Mouse (Mus musculus): ENCODE data around the gene Kcnip4. TPM values are rescaled to one million over a fixed set of nuclear protein-coding genes. Genes with fewer than 3 reads are reported as not detected.

Kcnip4 gene
- total RNA-seq, 2 experiments from 2014 or later = 2.0 to 2.6 TPM

GRCm38 (mm10) chr5:49368636-49369423, 155.9 kb downstream of the Kcnip4 start:
- peak in 1 of 2 experiments; percentile 6 for DNase-seq (ENCODE audit: low spot score in 2 of 2)

DNA sequence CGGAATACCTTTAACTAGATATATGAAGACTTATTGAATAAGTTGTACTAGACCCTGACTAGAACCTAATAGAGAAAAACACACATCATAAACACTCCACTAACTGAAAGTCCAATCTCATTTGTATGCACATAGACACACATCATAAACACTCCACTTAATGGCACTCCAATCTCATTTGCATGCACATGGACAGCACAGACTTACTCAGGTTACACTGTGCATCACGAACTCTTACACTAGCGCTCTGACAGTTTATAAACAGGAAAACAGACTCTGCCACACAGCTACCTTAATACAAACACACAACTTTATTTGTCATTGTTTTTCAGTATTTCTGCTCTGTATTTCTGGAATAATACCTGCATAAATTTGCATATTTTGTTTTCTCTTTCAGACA, 168.3 kb downstream of the Kcnip4 start:
- DNase-seq (ENCODE audit: low spot score in 2 of 2) = no peak

DNA sequence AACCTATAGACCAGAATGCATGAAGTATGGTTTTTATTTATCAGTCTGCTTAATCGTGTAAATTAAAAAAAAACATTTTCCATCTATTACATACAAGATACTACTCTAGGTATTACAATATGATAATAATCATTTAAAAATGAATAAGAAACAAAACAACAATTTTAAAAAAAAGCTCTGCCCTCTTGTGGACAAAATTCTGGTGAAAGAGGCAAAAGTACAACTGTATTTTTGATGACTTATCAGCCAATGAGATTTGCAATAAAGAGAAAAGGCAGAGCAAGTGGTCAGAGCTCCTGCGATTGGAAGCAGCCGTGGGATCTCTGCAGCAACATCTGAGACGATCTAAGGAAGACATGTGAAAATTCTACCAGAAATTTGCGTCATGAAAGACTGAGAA, 172.6 kb downstream of the Kcnip4 start:
- DNase-seq (ENCODE audit: low spot score in 2 of 2) = no peak

- peak in 1 of 2 experiments; percentile 15 for DNase-seq (ENCODE audit: low spot score in 2 of 2)
Measured at GRCm38 (mm10) chr5:49350126-49350909, 174.4 kb downstream of the Kcnip4 start.

DNA sequence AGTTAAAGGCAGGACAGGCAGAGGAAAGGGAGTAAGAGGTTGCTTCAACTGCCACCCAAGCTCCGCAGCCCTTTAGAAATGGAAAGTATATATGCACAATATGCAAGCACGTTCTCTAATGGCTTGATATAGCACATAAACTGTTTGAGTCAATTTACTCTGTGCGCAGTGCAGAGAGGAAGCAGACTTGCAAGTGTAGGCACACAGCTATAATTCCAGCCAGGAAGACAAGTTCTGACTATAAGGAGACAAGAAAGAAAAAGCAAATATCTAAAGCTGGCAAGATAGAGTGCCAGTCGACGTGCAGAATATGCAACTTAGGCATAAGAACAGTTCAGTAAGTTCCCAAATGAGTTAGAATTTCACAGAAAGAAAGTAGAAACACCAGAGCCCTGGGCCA, 175.2 kb downstream of the Kcnip4 start:
- DNase-seq (ENCODE audit: low spot score in 2 of 2) = no peak

GRCm38 (mm10) chr5:49348511-49348910, 176.2 kb downstream of the Kcnip4 start:
- DNase-seq (ENCODE audit: low spot score in 2 of 2) = no peak

- no peak for DNase-seq (ENCODE audit: low spot score in 2 of 2)
Measured at GRCm38 (mm10) chr5:49344606-49345005, 180.1 kb downstream of the Kcnip4 start.

DNA sequence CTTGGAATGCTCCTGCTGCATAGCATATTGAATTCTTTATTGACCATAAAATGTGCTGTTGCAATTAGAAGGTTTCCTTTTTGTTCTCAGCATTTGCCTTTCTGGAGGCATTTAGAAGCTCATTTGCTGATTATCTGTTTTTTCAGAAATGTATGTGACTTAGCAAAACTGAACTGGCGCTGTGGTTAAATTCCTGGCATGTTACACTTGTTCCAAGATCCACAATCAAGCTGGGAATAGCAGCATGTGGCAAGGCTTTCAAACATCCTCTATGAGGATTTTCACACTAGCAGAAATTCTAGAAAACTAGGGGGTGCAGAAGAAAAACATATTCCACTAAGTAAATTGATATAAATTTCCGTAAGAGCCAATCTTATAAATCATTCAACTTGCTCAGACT, 187.5 kb downstream of the Kcnip4 start:
- DNase-seq (ENCODE audit: low spot score in 2 of 2) = no peak

- no peak for DNase-seq (ENCODE audit: low spot score in 2 of 2)
Measured at GRCm38 (mm10) chr5:49333063-49333462, 191.6 kb downstream of the Kcnip4 start.

- no peak for DNase-seq (ENCODE audit: low spot score in 2 of 2)
Measured at GRCm38 (mm10) chr5:49329023-49329422, 195.7 kb downstream of the Kcnip4 start.

- DNase-seq (ENCODE audit: low spot score in 2 of 2) = no peak
Measured at GRCm38 (mm10) chr5:49318661-49319060, 206.0 kb downstream of the Kcnip4 start.

DNA sequence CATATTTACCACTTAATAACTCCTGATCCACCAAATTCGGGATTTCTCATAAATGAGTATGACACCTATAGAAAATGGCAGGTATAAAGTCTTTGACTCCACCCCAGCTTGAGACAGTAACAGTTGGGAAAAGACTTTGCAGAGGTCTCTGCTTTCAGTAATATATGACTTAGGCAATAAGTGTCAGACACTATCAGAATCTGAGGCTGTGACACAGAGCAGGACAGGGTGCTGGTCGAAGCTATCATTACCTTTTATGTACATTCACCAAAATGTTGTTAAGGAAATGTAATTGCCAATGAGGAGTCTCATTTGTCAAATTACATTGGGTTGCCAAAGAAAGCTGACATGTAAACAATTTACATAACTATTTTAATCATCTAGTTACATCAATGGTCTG, 206.8 kb downstream of the Kcnip4 start:
- no peak for DNase-seq (ENCODE audit: low spot score in 2 of 2)

DNA sequence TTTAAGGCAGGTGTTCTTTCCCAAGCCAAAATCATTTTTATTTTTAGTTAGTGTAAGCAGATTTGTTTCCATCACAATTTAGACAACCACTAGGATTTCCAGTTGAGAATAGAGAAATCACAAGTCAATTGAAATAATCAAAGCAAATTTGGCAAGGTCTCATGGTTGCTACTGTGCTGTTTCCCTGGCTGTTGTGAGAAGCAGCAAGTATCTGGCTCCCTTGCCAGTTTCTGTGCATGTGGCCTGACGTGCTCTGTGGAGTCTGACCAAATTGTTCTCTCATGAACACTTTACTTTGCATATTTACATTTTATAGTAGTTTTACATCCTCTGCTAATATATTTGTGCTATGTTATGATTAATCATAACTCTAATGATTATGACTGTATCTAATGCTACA, 217.9 kb downstream of the Kcnip4 start:
- DNase-seq (ENCODE audit: low spot score in 2 of 2) = no peak

DNA sequence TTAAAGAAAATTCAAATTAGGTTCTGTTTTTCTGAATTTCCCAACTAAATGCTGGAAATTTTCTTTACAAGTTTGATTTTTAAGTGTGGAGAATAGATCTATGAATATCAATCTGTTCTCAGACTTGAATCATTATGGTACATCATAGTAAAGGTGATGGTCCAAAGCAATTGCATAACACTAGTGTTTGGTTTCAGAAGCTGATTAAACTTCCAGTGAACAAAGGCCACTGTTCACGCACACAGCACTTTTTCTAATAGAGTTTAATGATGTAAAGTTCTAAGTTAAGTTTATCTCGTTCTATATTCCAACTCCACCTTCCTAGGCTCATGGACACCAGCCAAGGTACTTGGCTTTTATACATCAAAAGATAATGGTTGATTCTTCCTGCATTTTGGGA, 219.4 kb downstream of the Kcnip4 start:
- DNase-seq (ENCODE audit: low spot score in 2 of 2) = no peak

- no peak for DNase-seq (ENCODE audit: low spot score in 2 of 2)
Measured at GRCm38 (mm10) chr5:49298654-49299053, 226.1 kb downstream of the Kcnip4 start.

DNA sequence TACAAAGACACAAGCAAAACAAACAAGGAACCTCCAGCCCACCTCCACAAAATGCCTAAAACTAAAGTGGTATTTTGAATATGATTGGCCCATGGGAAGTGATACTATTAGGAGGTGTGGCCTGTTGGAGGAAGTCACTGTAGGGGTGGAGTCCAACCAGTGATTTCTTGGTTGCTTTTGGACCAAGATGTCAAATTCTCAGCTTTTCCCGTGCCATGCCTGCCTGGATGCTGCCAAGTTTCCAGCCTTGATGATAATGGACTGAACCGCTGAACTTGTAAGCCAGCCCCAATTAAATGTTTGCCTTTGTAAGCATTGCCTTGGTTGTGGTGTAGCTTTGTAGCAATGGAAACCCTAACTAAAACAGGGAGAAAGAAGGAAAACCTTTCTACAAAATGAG, 232.3 kb downstream of the Kcnip4 start:
- DNase-seq (ENCODE audit: low spot score in 2 of 2) = no peak

GRCm38 (mm10) chr5:49291801-49292200, 232.9 kb downstream of the Kcnip4 start:
- no peak for DNase-seq (ENCODE audit: low spot score in 2 of 2)

GRCm38 (mm10) chr5:49285455-49286135, 239.1 kb downstream of the Kcnip4 start:
- DNase-seq (ENCODE audit: low spot score in 2 of 2) = no peak

GRCm38 (mm10) chr5:49284776-49285175, 239.9 kb downstream of the Kcnip4 start:
- no peak for DNase-seq (ENCODE audit: low spot score in 2 of 2)

DNA sequence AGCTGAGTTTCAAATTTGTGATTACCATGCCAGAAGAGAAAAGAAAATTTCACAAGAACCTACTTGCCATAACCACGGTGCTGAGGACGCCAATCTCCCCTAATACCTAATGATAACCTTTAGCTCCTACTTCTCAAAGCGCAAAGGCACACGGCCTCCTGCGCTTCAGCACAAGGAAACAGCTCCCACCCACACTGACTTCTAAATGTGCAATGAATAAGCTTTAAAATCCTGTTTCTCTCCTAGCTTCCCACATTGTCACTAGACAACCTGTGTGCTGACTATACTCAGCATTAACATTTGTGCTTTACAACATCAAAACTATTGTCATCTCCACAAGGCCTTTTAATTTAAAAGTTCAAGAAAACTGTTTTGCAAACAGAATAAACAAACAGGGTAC, 241.3 kb downstream of the Kcnip4 start:
- no peak for DNase-seq (ENCODE audit: low spot score in 2 of 2)

DNA sequence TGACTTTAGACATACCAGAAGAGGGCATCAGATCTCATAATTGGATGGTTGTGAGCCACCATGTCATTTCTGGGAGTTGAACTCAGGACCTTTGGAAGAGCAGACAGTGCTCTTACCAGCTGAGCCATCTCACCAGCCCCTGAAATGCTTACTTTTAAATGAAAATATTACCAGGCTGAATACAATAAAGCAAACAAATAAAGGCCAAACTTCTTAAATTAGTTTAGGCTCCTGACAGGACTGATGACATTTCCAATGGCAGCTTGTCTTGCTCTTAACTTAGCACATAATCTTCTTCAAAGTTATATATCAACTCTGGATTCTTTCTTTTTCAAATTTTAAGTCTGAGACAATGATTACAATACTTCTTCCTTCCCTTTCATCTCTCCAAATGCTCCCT, 252.8 kb downstream of the Kcnip4 start:
- no peak for DNase-seq (ENCODE audit: low spot score in 2 of 2)

DNA sequence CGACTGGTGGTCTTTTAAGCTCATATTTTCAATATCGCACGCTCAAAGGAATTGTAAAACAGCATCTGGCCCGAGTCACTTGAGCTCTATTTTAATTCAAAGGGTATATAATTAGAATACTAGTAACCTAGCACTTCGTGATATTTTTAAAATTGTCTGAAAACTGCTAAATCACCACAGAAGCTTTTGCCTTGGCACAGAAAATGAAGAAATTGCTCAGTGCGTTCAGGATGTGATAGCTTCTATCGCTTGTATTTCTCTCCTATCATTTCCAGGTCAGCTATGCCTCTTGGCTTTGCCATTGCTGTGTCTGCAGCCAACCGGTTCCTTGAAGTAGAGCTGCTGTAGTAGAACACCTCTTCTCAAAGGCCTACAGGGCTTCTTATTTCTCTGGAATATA, 255.9 kb downstream of the Kcnip4 start:
- DNase-seq (ENCODE audit: low spot score in 2 of 2) = no peak

Data from adrenal gland, adult 18-20 months (tissue).